Mouse (Mus musculus): ENCODE results near the gene Ifitm6. TPM values are rescaled to one million over a fixed set of nuclear protein-coding genes. Genes with fewer than 3 reads are reported as not detected.
A peak's percentile ranks its signal among the peaks of the same experiment; 100 is the strongest.

The Ifitm6 gene
- polyA plus RNA-seq, 1 experiment = 31.9 TPM

DNA sequence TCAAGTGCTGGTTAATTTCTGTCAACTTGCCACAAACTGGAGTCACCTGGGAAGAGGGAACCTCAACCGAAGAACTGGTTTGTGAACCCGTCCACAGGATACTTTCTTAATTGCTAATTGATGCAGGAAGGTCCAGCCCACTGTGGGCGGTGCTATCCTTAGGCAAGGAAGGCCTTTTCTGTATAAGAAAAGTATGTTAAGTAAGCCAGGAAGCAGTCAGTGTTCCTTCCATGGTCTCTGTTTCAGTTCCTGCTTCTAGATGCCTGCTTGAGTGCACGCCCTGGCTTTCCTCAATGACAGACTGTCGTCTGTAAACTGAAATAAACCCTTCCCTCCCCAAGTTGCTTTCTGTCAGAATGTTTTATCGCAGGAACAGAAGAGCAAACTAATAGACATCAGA, 39.3 kb upstream of the Ifitm6 start:
- no peak overlapping the region for H3K4me3 ChIP-seq (ENCODE audit: insufficient read depth, low read length)
- no peaks in the 10 kb centered on the region for H3K4me1 ChIP-seq (ENCODE audit: control insufficient read depth, insufficient read depth, low read length)
- H3K27ac ChIP-seq (ENCODE audit: insufficient read depth, low read depth, low read length) = no peak overlapping the region
- no peak for TF ChIP-seq POLR2A (IDR thresholded peaks at IDR 0.05; ENCODE audit: borderline replicate concordance, low read depth, low read length)
- no peak for TF ChIP-seq CTCF (IDR thresholded peaks at IDR 0.05; ENCODE audit: low read depth, low read length)

- H3K4me1 ChIP-seq (ENCODE audit: control insufficient read depth, insufficient read depth, low read length) = no peaks in the 10 kb centered on the region
- no peak overlapping the region for H3K4me3 ChIP-seq (ENCODE audit: insufficient read depth, low read length)
- H3K27ac ChIP-seq (ENCODE audit: insufficient read depth, low read depth, low read length) = no peak overlapping the region
- TF ChIP-seq CTCF (IDR thresholded peaks at IDR 0.05; ENCODE audit: low read depth, low read length) = no peak
- no peak for TF ChIP-seq POLR2A (IDR thresholded peaks at IDR 0.05; ENCODE audit: borderline replicate concordance, low read depth, low read length)
Measured at GRCm38 (mm10) chr7:141055785-141056184, 38.1 kb upstream of the Ifitm6 start.

GRCm38 (mm10) chr7:141052421-141052820, 34.7 kb upstream of the Ifitm6 start:
- TF ChIP-seq POLR2A (IDR thresholded peaks at IDR 0.05; ENCODE audit: borderline replicate concordance, low read depth, low read length) (no peak), CTCF (IDR thresholded peaks at IDR 0.05; ENCODE audit: low read depth, low read length) (no peak)
- Histone ChIP-seq H3K4me1 (ENCODE audit: control insufficient read depth, insufficient read depth, low read length) (peaks cover 1% of the 10 kb centered on the region), H3K4me3 (ENCODE audit: insufficient read depth, low read length) (no peak overlapping the region), H3K27ac (ENCODE audit: insufficient read depth, low read depth, low read length) (no peak overlapping the region)

DNA sequence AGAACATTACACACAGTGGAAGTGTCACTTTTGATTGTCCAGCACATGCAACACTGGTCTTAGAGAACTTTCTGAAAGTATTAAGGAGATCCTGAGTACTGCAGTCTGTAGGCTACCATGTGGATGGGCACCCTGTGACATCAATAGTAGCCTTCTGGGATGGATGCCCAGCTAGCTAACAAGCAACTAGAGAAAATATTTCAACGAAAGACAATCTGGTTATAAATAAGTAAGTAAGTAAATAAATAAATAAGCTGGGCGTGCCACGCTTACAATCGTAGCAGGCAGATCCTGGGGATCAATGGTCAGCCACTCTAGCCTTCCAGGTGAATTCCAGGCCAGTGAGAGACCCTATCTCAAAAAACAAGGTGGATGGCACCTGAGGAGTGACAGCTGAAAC, 34.3 kb upstream of the Ifitm6 start:
- Histone ChIP-seq H3K4me1 (ENCODE audit: control insufficient read depth, insufficient read depth, low read length) (peaks cover 5% of the 10 kb centered on the region), H3K27ac (ENCODE audit: insufficient read depth, low read depth, low read length) (no peak overlapping the region), H3K4me3 (ENCODE audit: insufficient read depth, low read length) (no peak overlapping the region)
- TF ChIP-seq CTCF (IDR thresholded peaks at IDR 0.05; ENCODE audit: low read depth, low read length) = no peak
- no peak for TF ChIP-seq POLR2A (IDR thresholded peaks at IDR 0.05; ENCODE audit: borderline replicate concordance, low read depth, low read length)

DNA sequence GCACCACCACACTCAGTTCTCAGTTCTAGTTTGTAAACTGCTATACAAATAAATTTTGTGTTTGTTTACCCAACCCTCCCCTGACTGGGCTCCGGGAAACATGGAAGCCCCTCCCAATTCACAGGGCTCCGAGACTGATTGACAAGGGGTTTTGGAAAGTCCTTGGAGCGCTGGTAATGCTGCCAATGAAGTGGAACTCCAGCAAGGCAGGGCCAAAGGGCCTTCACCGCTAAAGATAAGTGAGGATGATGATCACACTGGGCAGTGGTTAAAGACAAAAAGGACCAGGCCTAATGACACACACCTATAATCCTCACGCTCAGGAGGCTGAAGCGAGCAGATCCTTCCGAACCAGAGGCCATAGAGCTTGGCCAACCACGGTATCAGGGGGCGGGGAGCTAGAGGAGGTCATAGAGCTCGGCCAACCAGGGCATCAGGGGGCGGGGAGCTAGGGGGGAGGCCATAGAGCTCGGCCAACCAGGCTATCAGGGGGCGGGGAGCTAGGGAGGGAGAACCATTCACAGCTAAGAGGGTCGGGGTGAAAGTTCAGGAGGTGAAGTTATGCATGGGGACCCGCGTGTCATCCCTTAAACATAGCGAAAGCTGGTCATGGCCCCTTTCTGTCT, 33.4 kb upstream of the Ifitm6 start:
- Histone ChIP-seq H3K27ac (ENCODE audit: insufficient read depth, low read depth, low read length) (no peak overlapping the region), H3K4me3 (ENCODE audit: insufficient read depth, low read length) (no peak overlapping the region), H3K4me1 (ENCODE audit: control insufficient read depth, insufficient read depth, low read length) (peaks cover 7% of the 10 kb centered on the region)
- TF ChIP-seq CTCF (IDR thresholded peaks at IDR 0.05; ENCODE audit: low read depth, low read length) (no peak), POLR2A (IDR thresholded peaks at IDR 0.05; ENCODE audit: borderline replicate concordance, low read depth, low read length) (no peak)

DNA sequence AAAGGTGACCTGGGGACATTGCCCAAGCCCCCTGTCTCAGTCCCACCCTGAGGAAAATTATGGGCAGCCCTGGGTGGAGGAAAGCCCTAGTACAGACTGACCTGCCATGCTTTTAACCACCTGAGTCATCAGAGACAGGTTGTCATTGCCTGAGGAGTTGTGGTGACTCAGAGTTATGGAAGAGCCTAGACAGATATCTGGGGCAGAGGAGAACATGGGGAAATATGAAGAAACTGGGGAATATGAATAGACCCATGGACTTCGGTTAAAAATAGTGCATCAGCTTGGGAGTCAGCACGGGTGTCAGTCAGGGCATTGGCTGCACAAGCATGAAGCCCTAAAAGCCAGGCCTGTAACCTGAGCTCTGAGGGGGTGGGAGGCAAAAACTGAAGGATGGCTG, 31.6 kb upstream of the Ifitm6 start:
- TF ChIP-seq CTCF (IDR thresholded peaks at IDR 0.05; ENCODE audit: low read depth, low read length) (no peak), POLR2A (IDR thresholded peaks at IDR 0.05; ENCODE audit: borderline replicate concordance, low read depth, low read length) (no peak)
- Histone ChIP-seq H3K4me1 (ENCODE audit: control insufficient read depth, insufficient read depth, low read length) (peaks cover 7% of the 10 kb centered on the region), H3K27ac (ENCODE audit: insufficient read depth, low read depth, low read length) (no peak overlapping the region), H3K4me3 (ENCODE audit: insufficient read depth, low read length) (no peak overlapping the region)

DNA sequence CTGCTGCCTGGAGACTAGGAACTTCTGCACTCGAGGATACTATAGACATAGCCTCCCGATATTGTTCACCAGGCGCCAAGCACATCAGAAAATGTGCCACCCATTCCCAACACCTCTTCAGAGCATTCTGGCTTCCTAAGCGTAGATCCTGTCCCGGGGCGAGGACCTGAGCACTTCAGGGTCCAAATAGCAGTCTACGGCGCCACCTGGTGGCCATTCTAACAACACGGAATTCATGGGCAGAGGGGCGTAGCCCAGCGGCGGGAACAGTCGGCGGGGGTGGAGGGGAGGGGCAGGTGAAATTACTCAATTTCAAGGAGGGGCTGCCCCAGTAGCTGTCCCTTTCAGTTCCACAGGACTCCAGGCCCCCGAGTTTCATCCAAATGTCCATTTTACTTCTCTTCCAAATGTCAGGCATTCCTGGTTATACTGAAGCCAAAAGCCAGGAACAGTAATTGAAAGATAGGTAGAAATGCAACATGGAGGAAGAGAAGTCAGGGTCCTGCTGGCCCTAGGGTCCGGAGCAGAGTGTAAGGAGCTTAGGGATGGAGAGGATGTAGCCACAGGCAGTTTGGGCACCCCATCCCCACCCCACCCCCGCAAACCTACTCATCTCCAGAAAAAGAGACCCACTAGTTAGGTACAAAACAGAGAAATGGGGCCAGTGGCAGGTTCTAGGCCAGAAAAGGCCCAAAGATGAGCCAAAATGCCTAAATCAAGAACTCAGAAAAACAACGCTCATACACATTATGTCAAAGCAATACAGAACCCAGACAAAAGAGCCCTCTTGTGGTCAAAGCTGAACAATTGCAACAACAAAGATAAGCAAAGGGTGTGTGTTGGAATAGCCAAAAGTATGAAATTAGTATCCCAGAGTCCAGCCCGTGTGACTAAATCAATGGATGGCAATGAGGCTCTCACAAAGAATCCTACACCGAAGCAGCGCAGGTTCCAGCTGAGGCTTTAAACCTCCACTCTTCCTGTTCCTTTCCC, 30.8 kb upstream of the Ifitm6 start:
- 0 out of 2 replicates have a peak overlapping the region, but pooled peaks have one; percentile 9 for H3K27ac ChIP-seq (ENCODE audit: insufficient read depth, low read depth, low read length)
- TF ChIP-seq CTCF (IDR thresholded peaks at IDR 0.05; ENCODE audit: low read depth, low read length) = peak; percentile 92
- no peak for TF ChIP-seq POLR2A (IDR thresholded peaks at IDR 0.05; ENCODE audit: borderline replicate concordance, low read depth, low read length)
- peak overlapping the region; percentile 41 for H3K4me3 ChIP-seq (ENCODE audit: insufficient read depth, low read length)
- peaks cover 7% of the 10 kb centered on the region for H3K4me1 ChIP-seq (ENCODE audit: control insufficient read depth, insufficient read depth, low read length)

DNA sequence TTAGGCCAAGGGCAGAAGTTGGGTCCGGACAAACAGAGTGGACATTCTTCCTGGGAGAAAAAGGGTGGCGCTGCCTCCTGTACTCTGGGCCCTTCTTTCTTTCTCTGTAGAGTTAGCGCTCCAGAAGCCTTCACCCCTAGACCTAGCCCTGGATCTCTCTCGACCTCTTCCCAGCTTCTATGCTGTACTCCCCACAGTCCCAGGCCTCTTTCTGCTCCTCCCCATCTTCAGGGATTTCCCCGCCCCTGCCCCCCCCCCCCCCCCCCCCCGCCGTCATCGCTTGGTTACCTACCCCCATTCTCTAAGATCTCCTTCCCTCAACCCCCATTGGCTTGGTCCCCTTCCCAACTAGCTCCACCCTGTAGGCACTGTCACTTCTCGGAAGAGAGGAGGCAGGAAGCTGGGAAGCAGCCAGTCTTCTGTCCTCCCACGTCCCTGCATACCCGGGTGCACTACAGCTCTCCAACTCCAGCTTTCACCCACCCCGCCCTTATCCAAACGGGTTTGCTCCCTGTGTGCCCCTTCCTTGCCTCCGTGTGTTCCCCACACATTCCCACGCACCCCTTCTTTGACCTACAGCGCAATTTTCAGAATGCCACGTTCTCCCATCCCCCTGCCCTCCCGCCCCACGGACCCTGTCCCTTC, 30.0 kb upstream of the Ifitm6 start:
- Histone ChIP-seq H3K27ac (ENCODE audit: insufficient read depth, low read depth, low read length) (0 out of 2 replicates have a peak overlapping the region, but pooled peaks have one; percentile 9), H3K4me1 (ENCODE audit: control insufficient read depth, insufficient read depth, low read length) (peaks cover 7% of the 10 kb centered on the region), H3K4me3 (ENCODE audit: insufficient read depth, low read length) (peak overlapping the region; percentile 41)
- TF ChIP-seq POLR2A (IDR thresholded peaks at IDR 0.05; ENCODE audit: borderline replicate concordance, low read depth, low read length) = no peak
- no peak for TF ChIP-seq CTCF (IDR thresholded peaks at IDR 0.05; ENCODE audit: low read depth, low read length)

GRCm38 (mm10) chr7:141046931-141047580, 29.3 kb upstream of the Ifitm6 start:
- Histone ChIP-seq H3K4me3 (ENCODE audit: insufficient read depth, low read length) (no peak overlapping the region), H3K4me1 (ENCODE audit: control insufficient read depth, insufficient read depth, low read length) (peaks cover 7% of the 10 kb centered on the region)

More at GRCm38 (mm10) chr7:141046931-141047580, 29.3 kb upstream of the Ifitm6 start:
- TF ChIP-seq POLR2A (IDR thresholded peaks at IDR 0.05; ENCODE audit: borderline replicate concordance, low read depth, low read length) (no peak), CTCF (IDR thresholded peaks at IDR 0.05; ENCODE audit: low read depth, low read length) (no peak)
- H3K27ac ChIP-seq (ENCODE audit: insufficient read depth, low read depth, low read length) = no peak overlapping the region

Data from bone marrow macrophage, adult 2 months (primary cell).